Mouse (Mus musculus) C2C12 (cell line): Measurements from ENCODE around the gene S1pr3.

Source experiments
- CTCF ChIP-seq: IDR thresholded peaks from one replicate; pipeline ENCODE4 v1.5.1; 2011; ENCODE audit not compliant: control insufficient read depth, insufficient read depth, insufficient read length
- MAX ChIP-seq: IDR thresholded peaks from one replicate; pipeline ENCODE4 v1.6.1; 2011; ENCODE audit warnings: mild to moderate bottlenecking, control low read depth
- MYOG ChIP-seq: IDR thresholded peaks from one replicate; pipeline ENCODE4 v1.6.1; 2011; ENCODE audit not compliant: control insufficient read depth, insufficient read length; ENCODE audit errors: extremely low read depth
- USF1 ChIP-seq: IDR thresholded peaks from one replicate; pipeline ENCODE4 v1.6.1; 2011; ENCODE audit warnings: low read depth, mild to moderate bottlenecking, control low read depth, moderate library complexity

- no peak for TF ChIP-seq MYOG
- no peak for TF ChIP-seq CTCF
- TF ChIP-seq USF1, result no peak
- no peak for TF ChIP-seq MAX
Observed at GRCm38 (mm10) chr13:51363390-51363789, 45.0 kb upstream of the S1pr3 start.
